Mouse (Mus musculus) intestine, embryonic 14.5 days (tissue): Measurements from ENCODE around the gene Sult2a8. TPM values are rescaled to one million over a fixed set of nuclear protein-coding genes. Genes with fewer than 3 reads are reported as not detected.

Experiments used
- polyA plus RNA-seq: library from polyadenylated mRNA; unstranded; fragments of >200 nt; fragmentation: Nextera tagmentation; extraction: Ambion mirVana; gene quantifications from 2 replicates; pipeline ENCODE4 v1.2.1, GENCODE M21; 2014

Sult2a8 gene
- polyA plus RNA-seq, 1 experiment from 2014 or later = not detected

Other genes starting within 250 kb of the Sult2a8 start
- gene Sult2a6, start 191.9 kb downstream of the Sult2a8 start, polyA plus RNA-seq = not detected in 2 replicates
- gene Obox8, start 113.2 kb downstream of the Sult2a8 start, polyA plus RNA-seq = not detected in 2 replicates
- not detected in 2 replicates for gene Sult2a7, start 47.5 kb upstream of the Sult2a8 start, polyA plus RNA-seq
- gene Vmn1r90, start 116.7 kb upstream of the Sult2a8 start, polyA plus RNA-seq = 0.14 and 0.30 TPM in 2 replicates
- gene Obox7, start 212.7 kb upstream of the Sult2a8 start, polyA plus RNA-seq = not detected in 2 replicates